17 mouse cellular contexts compared by ENCODE assay signal in genomic region chr17:28507496-28507895, GRCm38 (mm10). TPM values are rescaled to one million over a fixed set of nuclear protein-coding genes. Genes with fewer than 3 reads are reported as not detected.
DNase-seq lines count a peak whose midpoint lies in the region; ATAC-seq and TF ChIP-seq lines count a peak whose summit lies in the region.
"Had no signal": no experiment of that assay in that cellular context is flagged by ENCODE, and none has a peak within 500 bp of the region (broad histone marks: within the 10 kb centered on the region; RNA-seq: fewer than 3 reads in every experiment).

No protein-coding gene starts in this region.

- TF ChIP-seq CTCF in forebrain, postnatal 0 days (IDR thresholded peaks at IDR 0.05; ENCODE audit: low read depth), result no peak

- intact Hi-C loops in heart, postnatal 36 days (cut with DNase I), result no loop called here

- H3K4me2 ChIP-seq in forebrain, postnatal 0 days (ENCODE audit: low read depth), result no peak overlapping the region
- H3K4me2 ChIP-seq in kidney, embryonic 15.5 days, result no peak overlapping the region
- H3K4me2 ChIP-seq in limb, embryonic 15.5 days, result no peak overlapping the region
- H3K4me2 ChIP-seq: liver, embryonic 15.5 days had no signal

- no peak overlapping the region for H3K9ac ChIP-seq in forebrain, postnatal 0 days
- H3K9ac ChIP-seq in kidney, embryonic 15.5 days, result no peak overlapping the region
- H3K9ac ChIP-seq in limb, embryonic 15.5 days, result no peak overlapping the region
- H3K9ac ChIP-seq: liver, embryonic 15.5 days had no signal

- H3K9me3 ChIP-seq in forebrain, embryonic 10.5 days, result no peaks in the 10 kb centered on the region
- no peaks in the 10 kb centered on the region for H3K9me3 ChIP-seq in forebrain, postnatal 0 days (ENCODE audit: low read length)
- no peaks in the 10 kb centered on the region for H3K9me3 ChIP-seq in kidney, embryonic 15.5 days (replicated peaks)
- no peaks in the 10 kb centered on the region for H3K9me3 ChIP-seq in limb, embryonic 15.5 days
- H3K9me3 ChIP-seq: liver, embryonic 15.5 days had no signal

- DNase-seq in forebrain, embryonic 10.5 days (ENCODE audit: extremely low spot score, low spot score), result no peak
- no peak for DNase-seq in forebrain, postnatal 0 days
- no peak for DNase-seq in kidney, adult 18-20 months
- DNase-seq in ES-CJ7 (ENCODE audit: low read depth, low spot score), result peak; percentile 77
- DNase-seq in embryo, embryonic 10.5 days (ENCODE audit: low spot score), result no peak
- DNase-seq in heart, postnatal 36 days, result no peak
- DNase-seq: cerebellum, postnatal 10 days; heart, adult 18-20 months; kidney, postnatal 10 days; layer of hippocampus, postnatal 36 days; right cerebral cortex, adult 18-20 months had no signal

- H3K27ac ChIP-seq in forebrain, embryonic 10.5 days, result peak overlapping the region; percentile 71
- H3K27ac ChIP-seq in forebrain, postnatal 0 days (ENCODE audit: low read depth, low read length), result no peak overlapping the region
- H3K27ac ChIP-seq in kidney, embryonic 15.5 days, result peak overlapping the region; percentile 51; the same call in 1 of the 2 replicates
- peak overlapping the region; percentile 2; the same call in 1 of the 2 replicates for H3K27ac ChIP-seq in limb, embryonic 15.5 days
- H3K27ac ChIP-seq: liver, embryonic 15.5 days had no signal

- peaks cover 40% of the 10 kb centered on the region for H3K4me1 ChIP-seq in forebrain, embryonic 10.5 days
- H3K4me1 ChIP-seq in forebrain, postnatal 0 days (ENCODE audit: insufficient read depth), result no peaks in the 10 kb centered on the region
- H3K4me1 ChIP-seq in kidney, embryonic 15.5 days, result peaks cover 41% of the 10 kb centered on the region
- H3K4me1 ChIP-seq in limb, embryonic 15.5 days, result peaks cover 32% of the 10 kb centered on the region

- peaks cover 39% of the 10 kb centered on the region for H3K27me3 ChIP-seq in forebrain, embryonic 10.5 days (ENCODE audit: poor library complexity, severe bottlenecking)
- H3K27me3 ChIP-seq in forebrain, postnatal 0 days (ENCODE audit: insufficient read depth, low read length), result no peaks in the 10 kb centered on the region
- H3K27me3 ChIP-seq in kidney, embryonic 15.5 days, result no peaks in the 10 kb centered on the region
- no peaks in the 10 kb centered on the region for H3K27me3 ChIP-seq in limb, embryonic 15.5 days
- H3K27me3 ChIP-seq: Patski had no signal

- no peak overlapping the region for H3K4me3 ChIP-seq in forebrain, embryonic 10.5 days
- H3K4me3 ChIP-seq in forebrain, postnatal 0 days (ENCODE audit: low read depth, low read length), result no peak overlapping the region
- no peak overlapping the region for H3K4me3 ChIP-seq in kidney, embryonic 15.5 days (replicated peaks)
- no peak overlapping the region for H3K4me3 ChIP-seq in limb, embryonic 15.5 days
- H3K4me3 ChIP-seq: liver, embryonic 15.5 days had no signal

- no peak for ATAC-seq in forebrain, postnatal 0 days
- no peak for ATAC-seq in kidney, embryonic 15.5 days (replicated peaks; ENCODE audit: low FRiP score)
- ATAC-seq in limb, embryonic 15.5 days (ENCODE audit: insufficient number of reproducible peaks, low FRiP score, low TSS enrichment, low read depth), result no peak
- ATAC-seq: Patski had no signal

- no peaks in the 10 kb centered on the region for H3K36me3 ChIP-seq in forebrain, embryonic 10.5 days (replicated peaks)
- no peaks in the 10 kb centered on the region for H3K36me3 ChIP-seq in forebrain, postnatal 0 days (ENCODE audit: insufficient read depth)
- H3K36me3 ChIP-seq in kidney, embryonic 15.5 days, result no peaks in the 10 kb centered on the region
- H3K36me3 ChIP-seq in limb, embryonic 15.5 days, result no peaks in the 10 kb centered on the region
- H3K36me3 ChIP-seq: liver, embryonic 15.5 days had no signal

- WGBS in forebrain, embryonic 10.5 days, result 30% methylated on average over 5 of the region's 5 CpGs
- 31% methylated on average over 5 of the region's 5 CpGs for WGBS in forebrain, postnatal 0 days
- 22% methylated on average over 5 of the region's 5 CpGs for WGBS in kidney, embryonic 15.5 days
- WGBS in limb, embryonic 15.5 days, result 35% methylated on average over 5 of the region's 5 CpGs

RNA-seq across cellular contexts. Expression of gene Fkbp5, which starts 9.8 kb away (rescaled TPM):
- 31.7 and 33.5 TPM in 2 replicates for polyA plus RNA-seq in forebrain, embryonic 10.5 days (2016; fragmentation: Nextera tagmentation; extraction: Ambion mirVana)
- 26.6 and 37.3 TPM in 2 replicates for total RNA-seq in forebrain, postnatal 0 days (2014; rRNA removed)
- polyA plus RNA-seq in forebrain, postnatal 0 days (2015; fragmentation: Nextera tagmentation; extraction: Ambion mirVana), result 18.3 and 21.1 TPM in 2 replicates
- polyA plus RNA-seq in kidney, embryonic 15.5 days (2015; fragmentation: Nextera tagmentation; extraction: Ambion mirVana), result 31.1 and 35.0 TPM in 2 replicates
- 29.8 and 42.1 TPM in 2 replicates for polyA plus RNA-seq in limb, embryonic 15.5 days (2015; fragmentation: Nextera tagmentation; extraction: Ambion mirVana)
- total RNA-seq in heart, postnatal 36 days (2021), result 10 to 100 TPM; 50.0 to 72.1 TPM

RNA-seq across cellular contexts. Expression of gene Armc12, which starts 23.1 kb away (rescaled TPM):
- polyA plus RNA-seq in forebrain, embryonic 10.5 days (2016; fragmentation: Nextera tagmentation; extraction: Ambion mirVana), result not detected in 2 replicates
- 0.15 TPM in 1 of 2 replicates, not detected in the other for total RNA-seq in forebrain, postnatal 0 days (2014; rRNA removed)
- polyA plus RNA-seq in forebrain, postnatal 0 days (2015; fragmentation: Nextera tagmentation; extraction: Ambion mirVana), result not detected in 2 replicates
- not detected in 2 replicates for polyA plus RNA-seq in kidney, embryonic 15.5 days (2015; fragmentation: Nextera tagmentation; extraction: Ambion mirVana)
- polyA plus RNA-seq in limb, embryonic 15.5 days (2015; fragmentation: Nextera tagmentation; extraction: Ambion mirVana), result not detected in 2 replicates
- not detected for total RNA-seq in heart, postnatal 36 days (2021)
- total RNA-seq: heart, adult 18-20 months; layer of hippocampus, postnatal 36 days had no signal
- polyA plus RNA-seq: C2C12; frontal cortex, adult 2 months; liver, embryonic 15.5 days; Patski had no signal

RNA-seq across cellular contexts. Expression of gene Clpsl2, which starts 41.7 kb away (rescaled TPM):
- not detected in 2 replicates for polyA plus RNA-seq in forebrain, embryonic 10.5 days (2016; fragmentation: Nextera tagmentation; extraction: Ambion mirVana)
- total RNA-seq in forebrain, postnatal 0 days (2014; rRNA removed), result not detected in 2 replicates
- not detected in 2 replicates for polyA plus RNA-seq in forebrain, postnatal 0 days (2015; fragmentation: Nextera tagmentation; extraction: Ambion mirVana)
- not detected in 2 replicates for polyA plus RNA-seq in kidney, embryonic 15.5 days (2015; fragmentation: Nextera tagmentation; extraction: Ambion mirVana)
- not detected in 2 replicates for polyA plus RNA-seq in limb, embryonic 15.5 days (2015; fragmentation: Nextera tagmentation; extraction: Ambion mirVana)
- total RNA-seq in heart, postnatal 36 days (2021), result not detected
- total RNA-seq: heart, adult 18-20 months; layer of hippocampus, postnatal 36 days had no signal
- polyA plus RNA-seq: C2C12; frontal cortex, adult 2 months; liver, embryonic 15.5 days; Patski had no signal

RNA-seq across cellular contexts. Expression of gene Clps, which starts 53.1 kb away (rescaled TPM):
- polyA plus RNA-seq in forebrain, embryonic 10.5 days (2016; fragmentation: Nextera tagmentation; extraction: Ambion mirVana), result not detected in 2 replicates
- not detected in 2 replicates for total RNA-seq in forebrain, postnatal 0 days (2014; rRNA removed)
- not detected in 2 replicates for polyA plus RNA-seq in forebrain, postnatal 0 days (2015; fragmentation: Nextera tagmentation; extraction: Ambion mirVana)
- 0.78 and 2.6 TPM in 2 replicates for polyA plus RNA-seq in kidney, embryonic 15.5 days (2015; fragmentation: Nextera tagmentation; extraction: Ambion mirVana)
- polyA plus RNA-seq in limb, embryonic 15.5 days (2015; fragmentation: Nextera tagmentation; extraction: Ambion mirVana), result 0.47 and 1.8 TPM in 2 replicates
- not detected for total RNA-seq in heart, postnatal 36 days (2021)
- total RNA-seq: heart, adult 18-20 months; layer of hippocampus, postnatal 36 days had no signal
- polyA plus RNA-seq: C2C12, Patski had no signal
